Mouse (Mus musculus) thymus, adult 2 months (tissue): ENCODE data around the gene BC025920.

ENCODE experiments used
- CTCF ChIP-seq: fragments of 200-500 bp; IDR thresholded peaks from 2 replicates; pipeline ENCODE4 v1.5.1; 2012; ENCODE audit warnings: mild to moderate bottlenecking, control low read depth, low read length, moderate library complexity, borderline replicate concordance; ENCODE audit not compliant: control insufficient read depth, poor library complexity, insufficient read depth; ENCODE audit errors: extremely low read depth
- POLR2A ChIP-seq: fragments of 200-500 bp; IDR thresholded peaks from 2 replicates; pipeline ENCODE4 v1.6.1; 2012; ENCODE audit warnings: mild to moderate bottlenecking, low read length, control low read depth, moderate library complexity; ENCODE audit not compliant: control insufficient read depth, poor library complexity, insufficient read depth; ENCODE audit errors: extremely low read depth

- no peak for TF ChIP-seq CTCF
- no peak for TF ChIP-seq POLR2A
Measured at GRCm38 (mm10) chr10:81575695-81576094, 30.4 kb upstream of the BC025920 start.
